Mouse (Mus musculus) adrenal gland (tissue): ENCODE data around the gene Cyp39a1.

Source experiments
- intact Hi-C: fragments of 180-260 bp; cut with DNase I; formaldehyde crosslinking; loops from one replicate; pipeline ENCODE4 v1.15.1; 2025

Gene Cyp39a1

DNA sequence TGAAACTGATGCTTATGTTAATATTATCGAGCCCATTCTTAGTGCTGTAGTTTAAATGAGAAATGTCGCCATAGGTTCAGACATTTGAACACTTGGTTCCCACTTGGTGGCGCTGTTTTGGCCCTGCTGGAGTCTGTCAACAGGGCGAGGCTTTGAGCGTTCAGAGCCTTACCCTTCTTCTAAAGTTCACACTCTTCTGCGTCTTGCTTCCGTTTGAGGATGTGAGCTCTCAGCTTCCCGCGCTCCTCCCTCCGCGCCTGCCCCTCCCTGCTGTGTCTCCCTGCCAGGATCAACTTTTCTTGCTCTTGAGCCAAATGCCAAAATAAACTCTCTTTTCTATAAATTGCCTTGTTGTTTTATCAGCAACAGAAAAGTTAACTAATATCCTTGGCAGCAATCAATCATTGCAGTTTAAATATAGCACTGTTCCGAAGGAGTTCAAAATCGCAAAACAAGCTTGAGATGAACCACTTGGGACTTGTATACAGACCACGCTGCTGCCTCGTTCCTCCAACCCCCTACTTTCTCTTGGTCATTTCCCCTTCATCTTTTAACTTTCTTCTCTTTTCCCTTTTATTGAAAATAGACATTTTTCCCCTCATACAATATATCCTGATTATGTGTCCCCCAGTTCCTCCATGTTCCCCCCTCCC is 91.5 kb downstream of the Cyp39a1 start:
- intact Hi-C loops = loop anchor here (2.0 kb wide), 1 partner anchor 110 kb away; no protein-coding TSS in a partner anchor

DNA sequence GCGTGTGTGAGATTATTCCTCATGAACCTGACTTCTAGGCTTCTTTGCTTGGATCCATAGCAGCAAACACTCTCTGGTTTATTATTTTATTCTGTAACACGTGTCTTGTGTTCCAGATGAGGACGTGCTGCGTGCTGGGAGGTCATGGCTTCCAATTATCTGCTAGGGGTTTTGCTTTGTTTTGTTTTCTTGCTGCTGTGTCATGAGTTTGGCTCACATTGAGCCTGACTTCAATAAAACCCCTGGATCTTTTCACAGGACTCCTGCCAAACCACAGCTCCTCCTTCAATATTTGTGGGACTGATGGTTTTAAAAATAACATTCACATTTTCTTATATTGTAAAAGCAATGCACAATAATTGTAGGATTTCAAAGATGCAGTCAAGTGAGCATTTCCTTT is 117.3 kb downstream of the Cyp39a1 start:
- intact Hi-C loops = no loop called here

DNA sequence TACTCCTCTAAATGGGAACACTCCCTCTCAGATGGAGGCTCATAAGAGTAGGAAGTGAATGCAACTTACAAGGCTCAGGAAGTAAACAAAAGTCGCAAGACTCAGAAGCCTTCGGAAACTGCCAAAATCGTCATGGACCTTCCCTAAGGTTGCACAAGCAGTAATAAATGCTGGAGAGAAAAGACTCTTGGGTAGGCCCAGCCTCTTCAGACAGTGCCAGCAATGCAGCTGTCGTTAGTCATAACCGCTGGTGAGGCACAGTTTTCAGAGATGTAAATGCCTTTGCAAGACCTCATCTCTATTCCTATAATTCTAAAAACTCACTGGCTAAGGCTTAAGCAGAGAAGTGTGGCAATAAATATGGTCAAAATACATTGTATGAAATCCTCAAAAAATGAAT is 121.0 kb downstream of the Cyp39a1 start:
- intact Hi-C loops = no loop called here

DNA sequence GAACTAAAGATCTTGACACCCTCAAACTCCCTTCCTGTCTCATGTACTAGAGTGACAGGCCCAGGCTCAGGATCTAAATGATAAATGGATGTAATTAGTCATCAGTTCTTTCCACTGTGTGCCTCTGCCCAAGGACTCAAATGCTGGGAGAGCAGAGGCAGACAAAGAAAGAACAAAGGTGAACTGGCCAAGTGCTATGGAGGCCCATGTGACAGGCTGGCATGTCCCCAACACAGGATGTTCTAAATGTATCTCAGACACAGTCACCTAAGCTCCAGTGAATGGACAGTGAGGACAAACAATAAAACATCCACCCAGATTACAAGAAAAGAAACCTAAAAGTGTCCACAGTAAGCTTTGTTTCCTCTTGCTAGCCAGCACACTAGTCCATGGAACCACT is 122.2 kb downstream of the Cyp39a1 start:
- intact Hi-C loops = no loop called here

DNA sequence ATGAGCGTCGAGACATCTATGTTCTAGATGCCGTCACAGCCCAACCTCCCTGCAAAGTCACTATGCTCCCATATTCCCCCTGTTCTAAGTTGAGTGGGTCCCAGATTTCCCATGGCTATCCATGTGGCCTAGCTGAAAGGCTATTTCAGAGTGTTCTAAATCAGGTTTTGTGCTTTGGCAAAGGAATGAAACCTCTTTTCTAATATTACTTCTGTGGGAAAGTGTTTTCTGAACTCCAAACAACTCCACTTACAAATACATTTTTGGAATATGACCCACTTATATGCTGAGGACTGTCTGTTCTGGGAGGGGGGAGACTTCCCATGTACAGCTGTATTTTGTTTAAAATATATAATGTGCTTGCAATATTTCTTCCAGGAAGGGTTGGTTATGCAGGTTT is 124.5 kb downstream of the Cyp39a1 start:
- intact Hi-C loops = no loop called here

DNA sequence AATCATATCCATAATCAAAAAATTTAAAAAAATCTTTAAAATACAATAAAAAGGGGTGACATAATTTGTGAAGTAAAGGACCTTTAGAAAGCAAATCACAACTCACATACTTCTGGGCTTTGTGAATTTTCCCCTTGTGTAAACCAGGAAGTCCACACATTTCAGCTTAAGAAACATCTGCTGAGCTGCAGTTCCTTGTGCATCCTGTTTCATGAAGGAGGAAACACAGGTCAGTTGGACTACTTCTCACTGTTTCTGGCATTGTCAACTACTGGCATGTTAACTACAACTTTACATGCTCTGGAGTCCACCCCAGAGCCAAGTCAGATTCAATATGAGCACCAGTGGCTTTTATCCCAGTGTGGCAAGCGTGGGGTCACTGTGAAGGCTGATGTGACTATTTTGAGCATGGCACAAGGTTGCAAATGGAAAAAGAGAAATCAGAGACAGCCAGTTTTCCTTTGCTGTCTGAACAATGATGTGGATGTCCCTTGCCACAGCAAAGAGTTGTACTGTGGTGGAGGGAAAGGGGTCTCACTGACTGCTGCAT is 127.6 kb downstream of the Cyp39a1 start:
- intact Hi-C loops = no loop called here
